Mouse (Mus musculus) heart, postnatal 0 days (tissue): Measurements from ENCODE around the gene Nav1. TPM values are rescaled to one million over a fixed set of nuclear protein-coding genes. Genes with fewer than 3 reads are reported as not detected.
A peak's percentile ranks its signal among the peaks of the same experiment; 100 is the strongest.

ENCODE experiments used
- ATAC-seq: fragments of 200-750 bp; cut with Nextera tagmentation; 2 replicates; pipeline ENCODE4 v1.8.0; 2017; ENCODE audit warnings: low read depth, moderate number of reproducible peaks, moderate library complexity; ENCODE audit not compliant: insufficient read depth
- DNase-seq: peaks from one replicate; pipeline ENCODE4 v3.0.0-alpha.2; 2016; ENCODE audit warnings: low spot score
- H3K27ac ChIP-seq: fragments of 300-500 bp; sonication (generic); 2 replicates; pipeline ENCODE4 v1.5.1; 2014; ENCODE audit warnings: low read depth, mild to moderate bottlenecking
- H3K27me3 ChIP-seq: fragments of 300-500 bp; sonication (generic); 2 replicates; pipeline ENCODE4 v1.6.1; 2014; ENCODE audit warnings: low read length, mixed read lengths; ENCODE audit not compliant: control insufficient read depth, insufficient read depth
- H3K36me3 ChIP-seq: fragments of 300-500 bp; sonication (generic); replicated peaks from 2 replicates; pipeline ENCODE4 v1.6.1; 2014; ENCODE audit warnings: low read length, mixed read lengths; ENCODE audit not compliant: control insufficient read depth, insufficient read depth
- H3K4me1 ChIP-seq: fragments of 300-500 bp; sonication (generic); 2 replicates; pipeline ENCODE4 v1.6.1; 2014; ENCODE audit warnings: antibody characterized with exemption; ENCODE audit not compliant: control insufficient read depth, insufficient read depth
- H3K4me2 ChIP-seq: fragments of 300-500 bp; sonication (generic); 2 replicates; pipeline ENCODE4 v1.6.1; 2014; ENCODE audit warnings: low read depth, mild to moderate bottlenecking, low read length, moderate library complexity
- H3K4me3 ChIP-seq: fragments of 300-500 bp; sonication (generic); 2 replicates; pipeline ENCODE4 v1.5.1; 2014; ENCODE audit warnings: low read depth, low read length
- H3K9ac ChIP-seq: fragments of 300-500 bp; sonication (generic); replicated peaks from 2 replicates; pipeline ENCODE4 v1.6.1; 2014; ENCODE audit warnings: low read depth, low read length, mixed read lengths
- H3K9me3 ChIP-seq: fragments of 300-500 bp; sonication (generic); replicated peaks from 2 replicates; pipeline ENCODE4 v1.6.1; 2016; ENCODE audit warnings: low read length; ENCODE audit not compliant: control insufficient read depth
- CTCF ChIP-seq: IDR thresholded peaks from 2 replicates; pipeline ENCODE4 v1.5.1; 2016; ENCODE audit warnings: antibody characterized with exemption, control low read depth, low read depth
- EP300 ChIP-seq: IDR thresholded peaks from 2 replicates; pipeline ENCODE4 v1.6.1; 2016; ENCODE audit warnings: antibody characterized with exemption, low read depth
- WGBS: fragments of 180-500 bp; shearing (Covaris S2); extraction: QIAGEN DNeasy Blood & Tissue Kit; methylation state at CpG from one replicate; pipeline ENCODE4 v1.1.7; 2014; 5-methylcytosine and 5-hydroxymethylcytosine counted together
- polyA plus RNA-seq: library from polyadenylated mRNA; unstranded; fragments of >200 nt; fragmentation: Nextera tagmentation; extraction: Ambion mirVana; gene quantifications from 2 replicates; pipeline ENCODE4 v1.2.1, GENCODE M21; 2015
- total RNA-seq: library from RNA; depleted of rRNA; stranded (reverse); fragments of >200 nt; gene quantifications from 2 replicates; pipeline ENCODE4 v1.2.3, GENCODE M21; 2014; ENCODE audit warnings: low replicate concordance

Gene Nav1
- total and polyA plus RNA-seq, 2 experiments from 2014 or later, result 10.3 to 29.9 TPM

DNA sequence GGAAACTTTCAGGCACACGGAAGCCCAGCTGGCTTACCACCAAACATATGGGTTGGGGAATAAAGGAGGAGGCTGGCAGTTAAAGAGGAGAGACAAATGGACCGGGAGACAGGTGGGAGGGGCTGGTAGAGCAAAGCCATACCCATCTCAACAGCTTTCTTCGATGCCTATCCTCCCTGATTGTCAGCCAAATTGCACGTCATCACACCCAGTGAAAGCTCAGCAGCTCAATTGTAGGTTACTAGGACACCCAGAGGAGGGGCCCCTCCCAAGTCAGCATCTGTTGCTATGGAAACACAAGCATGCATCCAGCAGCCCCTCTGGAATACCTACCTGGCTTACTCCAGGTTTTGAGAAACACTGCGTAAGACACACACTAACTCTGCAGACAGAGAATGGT lies 88.4 kb downstream of the Nav1 start:
- H3K4me2 ChIP-seq, result no peak overlapping the region
- no peak overlapping the region for H3K27ac ChIP-seq
- 48% methylated on average over 5 of the region's 5 CpGs for WGBS
- no peaks in the 10 kb centered on the region for H3K9me3 ChIP-seq
- H3K36me3 ChIP-seq, result no peaks in the 10 kb centered on the region
- no peak overlapping the region for H3K9ac ChIP-seq
- DNase-seq, result no peak
- H3K27me3 ChIP-seq, result no peaks in the 10 kb centered on the region
- TF ChIP-seq CTCF, result no peak
- no peak for TF ChIP-seq EP300
- H3K4me3 ChIP-seq, result no peak overlapping the region
- H3K4me1 ChIP-seq, result peaks cover 49% of the 10 kb centered on the region
- ATAC-seq, result no peak

DNA sequence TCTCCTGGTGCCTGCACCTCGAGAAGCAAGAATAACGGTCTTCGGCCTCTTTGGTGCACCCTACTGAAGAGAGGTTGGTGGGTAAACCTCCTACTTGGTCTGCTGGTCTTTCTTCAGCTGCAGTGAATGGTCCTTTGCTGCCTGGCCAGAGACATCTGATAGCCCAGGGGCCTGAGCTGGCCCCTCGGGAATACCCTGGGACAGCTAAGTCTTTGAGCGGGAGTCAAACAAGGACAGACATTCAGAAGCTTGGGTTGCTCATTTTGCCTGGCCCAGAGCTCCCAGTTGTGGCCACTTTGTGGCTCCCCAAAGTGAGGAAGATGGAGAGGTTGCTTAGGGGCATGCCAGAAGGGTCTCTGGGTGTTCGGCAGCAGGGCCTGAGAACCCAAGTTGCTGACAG lies 89.6 kb downstream of the Nav1 start:
- no peak overlapping the region for H3K4me3 ChIP-seq
- no peaks in the 10 kb centered on the region for H3K9me3 ChIP-seq
- WGBS, result 84% methylated on average over 6 of the region's 6 CpGs
- peaks cover 49% of the 10 kb centered on the region for H3K4me1 ChIP-seq
- no peaks in the 10 kb centered on the region for H3K36me3 ChIP-seq
- H3K9ac ChIP-seq, result no peak overlapping the region
- TF ChIP-seq CTCF (no peak), EP300 (no peak)
- H3K27me3 ChIP-seq, result no peaks in the 10 kb centered on the region
- no peak overlapping the region for H3K27ac ChIP-seq
- no peak overlapping the region for H3K4me2 ChIP-seq
- no peak for ATAC-seq
- DNase-seq, result no peak

DNA sequence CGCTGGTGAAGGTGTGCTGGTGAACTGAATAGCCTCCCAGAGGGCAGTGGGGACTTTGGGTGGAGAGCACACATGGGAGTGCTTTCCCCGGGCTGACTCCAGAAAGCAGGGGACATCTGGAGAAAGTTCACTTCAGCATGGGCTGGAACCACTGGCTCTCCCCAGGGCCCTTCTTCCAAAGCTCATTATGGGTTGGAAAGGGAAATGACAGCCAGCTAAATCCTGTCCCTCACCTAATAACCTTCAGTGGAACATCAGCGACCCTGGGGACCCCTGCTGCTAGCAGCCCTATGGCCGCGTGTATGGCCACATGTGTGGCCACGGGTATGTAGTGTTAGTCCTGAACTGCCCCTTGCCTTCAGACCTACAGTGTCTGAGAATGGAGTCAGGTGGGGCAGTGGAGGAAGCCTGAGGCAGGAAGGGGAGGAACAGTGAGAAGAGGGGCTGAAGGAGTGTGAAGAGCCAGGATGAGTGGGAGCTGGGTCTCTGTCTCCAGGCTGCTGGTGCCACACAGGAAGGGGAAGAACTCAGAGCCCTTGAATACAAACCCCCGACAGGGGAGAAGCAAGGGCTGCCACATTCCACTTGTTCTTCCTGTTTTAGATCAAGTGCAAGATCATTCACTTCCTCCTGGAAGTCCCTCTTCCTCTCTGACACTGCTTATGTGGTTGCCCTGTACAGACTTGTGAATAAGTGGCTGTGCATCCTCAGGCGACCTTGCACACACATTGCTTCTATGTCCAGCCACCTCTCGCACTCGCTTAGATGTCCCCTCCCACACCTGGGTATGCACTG lies 90.4 kb downstream of the Nav1 start:
- ATAC-seq, result no peak
- no peaks in the 10 kb centered on the region for H3K9me3 ChIP-seq
- no peak overlapping the region for H3K27ac ChIP-seq
- H3K36me3 ChIP-seq, result no peaks in the 10 kb centered on the region
- H3K4me2 ChIP-seq, result no peak overlapping the region
- H3K27me3 ChIP-seq, result no peaks in the 10 kb centered on the region
- 56% methylated on average over 10 of the region's 10 CpGs for WGBS
- H3K9ac ChIP-seq, result no peak overlapping the region
- H3K4me1 ChIP-seq, result peaks cover 49% of the 10 kb centered on the region
- no peak for TF ChIP-seq CTCF
- TF ChIP-seq EP300, result no peak
- H3K4me3 ChIP-seq, result no peak overlapping the region
- no peak for DNase-seq

DNA sequence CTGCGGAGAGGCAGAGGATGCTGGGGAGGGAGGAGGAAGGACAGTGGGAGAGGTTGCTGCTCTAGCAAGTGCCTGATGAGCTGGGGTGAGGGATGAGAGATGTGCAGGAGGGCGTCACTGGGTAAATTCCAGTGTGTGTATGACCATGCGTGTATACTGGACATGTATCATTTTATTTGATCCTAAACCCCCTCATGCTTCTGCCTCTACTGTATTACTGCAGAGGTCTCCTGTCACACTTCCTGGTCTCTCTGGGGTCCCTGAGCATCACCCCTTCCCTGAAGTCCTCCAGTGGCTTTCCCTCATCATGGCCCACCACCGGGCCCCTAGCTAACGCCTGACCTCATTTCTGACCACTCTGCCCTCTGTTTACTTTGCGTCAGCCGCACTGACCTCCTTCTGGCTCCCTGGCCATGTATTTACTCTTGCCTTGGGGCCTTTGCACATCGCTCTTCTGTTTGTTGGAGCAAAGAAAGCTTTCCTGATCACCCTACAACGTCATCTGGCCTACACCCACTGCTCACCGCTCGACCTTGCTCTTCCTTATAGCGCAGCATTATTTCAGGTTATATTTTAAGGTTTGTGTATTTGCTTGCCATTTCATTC lies 91.4 kb downstream of the Nav1 start:
- Histone ChIP-seq H3K4me1 (peaks cover 49% of the 10 kb centered on the region), H3K4me2 (no peak overlapping the region), H3K9ac (no peak overlapping the region), H3K36me3 (no peaks in the 10 kb centered on the region), H3K27ac (no peak overlapping the region), H3K27me3 (no peaks in the 10 kb centered on the region), H3K9me3 (no peaks in the 10 kb centered on the region), H3K4me3 (no peak overlapping the region)
- TF ChIP-seq CTCF (no peak), EP300 (no peak)
- no peak for ATAC-seq
- 85% methylated on average over 12 of the region's 12 CpGs for WGBS
- no peak for DNase-seq

DNA sequence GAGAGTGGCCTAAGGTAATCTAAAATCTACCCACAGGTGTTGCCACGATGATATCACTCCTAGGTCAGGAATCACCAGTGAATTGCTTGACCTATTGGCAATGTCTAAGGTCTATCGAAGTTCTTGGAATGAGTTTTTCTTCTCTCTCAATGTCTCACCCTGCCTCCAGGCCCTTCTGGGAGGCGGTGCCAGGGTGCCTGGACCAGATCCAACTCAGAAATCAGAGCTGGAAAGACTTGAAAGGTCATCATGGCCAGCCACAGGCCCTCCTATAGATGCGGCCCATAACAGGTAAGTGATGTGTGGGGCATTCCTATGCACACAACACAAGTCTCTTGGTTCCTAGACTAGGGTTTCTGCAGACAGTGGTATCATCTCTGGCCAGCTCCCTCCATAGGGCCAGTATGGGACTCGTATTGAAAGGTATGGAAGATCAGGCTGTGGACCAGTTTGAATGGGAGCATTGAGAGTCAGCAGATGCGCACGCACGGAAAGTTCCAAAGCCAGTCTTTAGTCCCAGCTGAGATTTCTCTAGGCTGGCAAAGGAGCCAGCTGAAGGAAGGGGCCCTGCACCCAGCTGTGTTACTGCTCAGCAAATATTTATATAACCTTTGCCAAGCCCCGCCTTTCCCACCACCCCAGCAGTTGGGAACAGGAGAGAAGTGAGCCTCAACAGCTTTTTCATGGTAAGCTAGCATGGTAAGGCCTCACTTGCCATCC lies 92.0 kb downstream of the Nav1 start:
- 66% methylated on average over 9 of the region's 9 CpGs for WGBS
- TF ChIP-seq EP300, result no peak
- no peak for TF ChIP-seq CTCF
- Histone ChIP-seq H3K36me3 (no peaks in the 10 kb centered on the region), H3K9me3 (no peaks in the 10 kb centered on the region), H3K27ac (0 out of 2 replicates have a peak overlapping the region, but pooled peaks have one; percentile 83), H3K4me3 (no peak overlapping the region), H3K4me1 (peaks cover 49% of the 10 kb centered on the region), H3K9ac (no peak overlapping the region), H3K4me2 (no peak overlapping the region), H3K27me3 (no peaks in the 10 kb centered on the region)
- DNase-seq (no peak), ATAC-seq (no peak)
